Mouse (Mus musculus) T-cell, adult 2 months (primary cell): ENCODE data around the gene Mrps9.
A peak's percentile ranks its signal among the peaks of the same experiment; 100 is the strongest.

ENCODE experiments used
- DNase-seq: peaks from one replicate; pipeline ENCODE4 v3.0.0; 2022; ENCODE audit warnings: low spot score

The Mrps9 gene

GRCm38 (mm10) chr1:42906696-42907095 lies 55.7 kb downstream of the Mrps9 start:
- no peak for DNase-seq

GRCm38 (mm10) chr1:42907153-42907552 lies 56.1 kb downstream of the Mrps9 start:
- DNase-seq, result no peak

GRCm38 (mm10) chr1:42915062-42915461 lies 64.0 kb downstream of the Mrps9 start:
- DNase-seq, result no peak

GRCm38 (mm10) chr1:42916719-42917118 lies 65.7 kb downstream of the Mrps9 start:
- no peak for DNase-seq

- DNase-seq, result no peak
These were observed 66.9 kb downstream of the Mrps9 start for GRCm38 (mm10) chr1:42917908-42918307.

GRCm38 (mm10) chr1:42923924-42924323 lies 72.9 kb downstream of the Mrps9 start:
- no peak for DNase-seq

GRCm38 (mm10) chr1:42933613-42934012 lies 82.6 kb downstream of the Mrps9 start:
- DNase-seq, result no peak

GRCm38 (mm10) chr1:42948486-42948885 lies 97.5 kb downstream of the Mrps9 start:
- DNase-seq, result no peak

- peak; percentile 7 for DNase-seq
These were observed 101.9 kb downstream of the Mrps9 start, which contains the start of gene Gpr45 for GRCm38 (mm10) chr1:42952734-42953481. Gpr45 (plus strand) TSS chr1:42952872.

GRCm38 (mm10) chr1:42953482-42953822 lies 102.4 kb downstream of the Mrps9 start:
- no peak for DNase-seq
